Mouse (Mus musculus) embryonic facial prominence, embryonic 13.5 days (tissue): ENCODE results near the gene Gm4871. TPM values are rescaled to one million over a fixed set of nuclear protein-coding genes. Genes with fewer than 3 reads are reported as not detected.

ENCODE experiments used
- ATAC-seq: fragments of 200-750 bp; cut with Nextera tagmentation; 2 replicates; pipeline ENCODE4 v1.8.0; 2017; ENCODE audit warnings: low read depth; ENCODE audit not compliant: insufficient number of reproducible peaks, insufficient read depth, low FRiP score, low TSS enrichment
- H3K27ac ChIP-seq: fragments of 300-500 bp; sonication (generic); 2 replicates; pipeline ENCODE4 v1.5.1; 2015; ENCODE audit warnings: moderate library complexity, mild to moderate bottlenecking, inconsistent platforms
- H3K27me3 ChIP-seq: fragments of 300-500 bp; sonication (generic); 2 replicates; pipeline ENCODE4 v1.6.1; 2015; ENCODE audit warnings: mild to moderate bottlenecking, inconsistent platforms
- H3K36me3 ChIP-seq: fragments of 300-500 bp; sonication (generic); 2 replicates; pipeline ENCODE4 v1.6.1; 2015; ENCODE audit warnings: mild to moderate bottlenecking, inconsistent platforms
- H3K4me1 ChIP-seq: fragments of 300-500 bp; sonication (generic); 2 replicates; pipeline ENCODE4 v1.6.1; 2015; ENCODE audit warnings: inconsistent platforms
- H3K4me2 ChIP-seq: fragments of 300-500 bp; sonication (generic); 2 replicates; pipeline ENCODE4 v1.6.1; 2015; ENCODE audit warnings: moderate library complexity, mild to moderate bottlenecking, inconsistent platforms
- H3K4me3 ChIP-seq: fragments of 300-500 bp; sonication (generic); 2 replicates; pipeline ENCODE4 v1.5.1; 2015; ENCODE audit warnings: mild to moderate bottlenecking, inconsistent platforms
- H3K9ac ChIP-seq: fragments of 300-500 bp; sonication (generic); 2 replicates; pipeline ENCODE4 v1.6.1; 2015; ENCODE audit warnings: mild to moderate bottlenecking, inconsistent platforms
- H3K9me3 ChIP-seq: fragments of 300-500 bp; sonication (generic); 2 replicates; pipeline ENCODE4 v1.6.1; 2016; ENCODE audit warnings: inconsistent platforms
- WGBS: fragments of 180-500 bp; shearing (Covaris S2); methylation state at CpG from one replicate; pipeline ENCODE4 v1.1.7; 2015; ENCODE audit warnings: mixed read lengths; 5-methylcytosine and 5-hydroxymethylcytosine counted together
- polyA plus RNA-seq: library from polyadenylated mRNA; unstranded; fragments of >200 nt; fragmentation: Nextera tagmentation; extraction: Ambion mirVana; gene quantifications from 2 replicates; pipeline ENCODE4 v1.2.1, GENCODE M21; 2015

Gene Gm4871
- polyA plus RNA-seq, 1 experiment from 2014 or later, result not detected

- Histone ChIP-seq H3K27me3 (no peaks in the 10 kb centered on the region), H3K4me3 (no peak overlapping the region), H3K9ac (no peak overlapping the region), H3K27ac (no peak overlapping the region), H3K4me1 (peaks cover 4% of the 10 kb centered on the region; the same call in 1 of the 2 replicates), H3K36me3 (no peaks in the 10 kb centered on the region), H3K9me3 (no peaks in the 10 kb centered on the region), H3K4me2 (no peak overlapping the region)
- 61% methylated on average over 2 of the region's 2 CpGs for WGBS
- ATAC-seq, result no peak
Observed at GRCm38 (mm10) chr5:144990051-144990450, 42.5 kb downstream of the Gm4871 start.

GRCm38 (mm10) chr5:144989061-144989405 lies 43.5 kb downstream of the Gm4871 start:
- H3K27ac ChIP-seq, result no peak overlapping the region
- H3K27me3 ChIP-seq, result no peaks in the 10 kb centered on the region
- peaks cover 4% of the 10 kb centered on the region; the same call in 1 of the 2 replicates for H3K4me1 ChIP-seq
- no peaks in the 10 kb centered on the region for H3K36me3 ChIP-seq
- WGBS, result 82% methylated on average over 4 of the region's 4 CpGs
- H3K9me3 ChIP-seq, result 0 out of 2 replicates have a peak, but pooled peaks cover 6% of the 10 kb centered on the region
- no peak overlapping the region for H3K4me2 ChIP-seq
- no peak overlapping the region for H3K9ac ChIP-seq
- no peak for ATAC-seq
- H3K4me3 ChIP-seq, result no peak overlapping the region

GRCm38 (mm10) chr5:144988340-144989060 lies 44.1 kb downstream of the Gm4871 start:
- Histone ChIP-seq H3K4me1 (peaks cover 4% of the 10 kb centered on the region; the same call in 1 of the 2 replicates), H3K9ac (no peak overlapping the region), H3K4me3 (no peak overlapping the region), H3K27me3 (no peaks in the 10 kb centered on the region), H3K4me2 (no peak overlapping the region), H3K9me3 (0 out of 2 replicates have a peak, but pooled peaks cover 6% of the 10 kb centered on the region), H3K36me3 (no peaks in the 10 kb centered on the region), H3K27ac (no peak overlapping the region)
- 42% methylated on average over 9 of the region's 9 CpGs for whole genome bisulfite sequencing
- no peak for ATAC-seq

GRCm38 (mm10) chr5:144987561-144987960 lies 45.0 kb downstream of the Gm4871 start:
- 88% methylated on average over 13 of the region's 13 CpGs for WGBS
- peaks cover 4% of the 10 kb centered on the region; the same call in 1 of the 2 replicates for H3K4me1 ChIP-seq
- H3K9me3 ChIP-seq, result 0 out of 2 replicates have a peak, but pooled peaks cover 10% of the 10 kb centered on the region
- H3K27ac ChIP-seq, result no peak overlapping the region
- H3K4me3 ChIP-seq, result no peak overlapping the region
- H3K36me3 ChIP-seq, result no peaks in the 10 kb centered on the region
- no peaks in the 10 kb centered on the region for H3K27me3 ChIP-seq
- H3K9ac ChIP-seq, result no peak overlapping the region
- ATAC-seq, result no peak
- no peak overlapping the region for H3K4me2 ChIP-seq

GRCm38 (mm10) chr5:144984839-144985238 lies 47.7 kb downstream of the Gm4871 start:
- H3K27me3 ChIP-seq, result no peaks in the 10 kb centered on the region
- no peak for ATAC-seq
- no peak overlapping the region for H3K9ac ChIP-seq
- no peak overlapping the region for H3K27ac ChIP-seq
- H3K36me3 ChIP-seq, result no peaks in the 10 kb centered on the region
- WGBS, result 94% methylated on average over 5 of the region's 5 CpGs
- H3K4me2 ChIP-seq, result no peak overlapping the region
- H3K4me1 ChIP-seq, result peaks cover 4% of the 10 kb centered on the region; the same call in 1 of the 2 replicates
- no peak overlapping the region for H3K4me3 ChIP-seq
- H3K9me3 ChIP-seq, result 0 out of 2 replicates have a peak, but pooled peaks cover 10% of the 10 kb centered on the region

- ATAC-seq, result no peak
- no peaks in the 10 kb centered on the region for H3K4me1 ChIP-seq
- no peak overlapping the region for H3K4me3 ChIP-seq
- no peaks in the 10 kb centered on the region for H3K36me3 ChIP-seq
- H3K27me3 ChIP-seq, result no peaks in the 10 kb centered on the region
- no peak overlapping the region for H3K27ac ChIP-seq
- H3K9me3 ChIP-seq, result 0 out of 2 replicates have a peak, but pooled peaks cover 10% of the 10 kb centered on the region
- H3K9ac ChIP-seq, result no peak overlapping the region
- WGBS, result 90% methylated on average over 3 of the region's 3 CpGs
- H3K4me2 ChIP-seq, result no peak overlapping the region
Observed at GRCm38 (mm10) chr5:144983227-144983626, 49.3 kb downstream of the Gm4871 start.

Other genes with a start within 250 kb of the Gm4871 start
- 15.4 and 18.0 TPM in 2 replicates for gene Smurf1, start 66.9 kb downstream of the Gm4871 start, polyA plus RNA-seq
- not detected in 2 replicates for gene 1700018F24Rik, start 10.2 kb upstream of the Gm4871 start, polyA plus RNA-seq
- gene Arpc1a, start 51.1 kb upstream of the Gm4871 start, polyA plus RNA-seq, result 144 and 157 TPM in 2 replicates
- gene Kpna7, start 51.3 kb upstream of the Gm4871 start, polyA plus RNA-seq, result not detected in 2 replicates
- 177 and 178 TPM in 2 replicates for gene Arpc1b, start 81.5 kb upstream of the Gm4871 start, polyA plus RNA-seq
- 128 and 146 TPM in 2 replicates for gene Pdap1, start 107.5 kb upstream of the Gm4871 start, polyA plus RNA-seq
- 201 and 225 TPM in 2 replicates for gene Bud31, start 107.6 kb upstream of the Gm4871 start, polyA plus RNA-seq
- gene Ptcd1, start 134.4 kb upstream of the Gm4871 start, polyA plus RNA-seq, result 19.4 and 20.9 TPM in 2 replicates
- gene Cpsf4, start 134.5 kb upstream of the Gm4871 start, polyA plus RNA-seq, result 52.1 and 58.7 TPM in 2 replicates
- 668 and 696 TPM in 2 replicates for gene Atp5j2, start 159.3 kb upstream of the Gm4871 start, polyA plus RNA-seq
- 11.2 and 11.9 TPM in 2 replicates for gene Zkscan14, start 169.1 kb upstream of the Gm4871 start, polyA plus RNA-seq
- gene Zkscan5, start 171.8 kb upstream of the Gm4871 start, polyA plus RNA-seq, result 18.0 and 18.2 TPM in 2 replicates
- 33.7 and 36.2 TPM in 2 replicates for gene Zfp655, start 199.0 kb upstream of the Gm4871 start, polyA plus RNA-seq
- gene Zscan25, start 247.7 kb upstream of the Gm4871 start, polyA plus RNA-seq, result 0.80 and 0.83 TPM in 2 replicates